Mouse (Mus musculus): ENCODE measurements around the gene Olfr1489. TPM values are rescaled to one million over a fixed set of nuclear protein-coding genes. Genes with fewer than 3 reads are reported as not detected.
"Not testable (repeated sequence)": the region's sequence is repeated elsewhere in the genome, so short reads cannot be mapped to it uniquely, and the experiment has no call there.

The Olfr1489 gene
- total RNA-seq (2015), result not detected in 2 replicates
- not detected in 2 replicates for total RNA-seq (2017)

GRCm38 (mm10) chr19:13631321-13631720 lies at the start of gene Olfr1489:
Gene Olfr1489 (plus strand): TSS chr19:13631621.
- no peak for ATAC-seq (ENCODE audit: poor library complexity, severe bottlenecking)

- no peak for ATAC-seq (ENCODE audit: poor library complexity, severe bottlenecking)
Measured at GRCm38 (mm10) chr19:13583211-13583610, 48.2 kb upstream of the Olfr1489 start, which contains the start of gene Olfr1484. Gene Olfr1484 (plus strand): TSS chr19:13583511.

GRCm38 (mm10) chr19:13617075-13617474 lies 14.3 kb upstream of the Olfr1489 start, which contains the start of gene Olfr1487:
Gene Olfr1487 (plus strand): TSS chr19:13617375.
- not testable (repeated sequence) for ATAC-seq (ENCODE audit: poor library complexity, severe bottlenecking)

GRCm38 (mm10) chr19:13650791-13651190 lies 19.4 kb downstream of the Olfr1489 start, which contains the start of gene Olfr1490:
Gene Olfr1490 (plus strand): TSS chr19:13651091.
- no peak for ATAC-seq (ENCODE audit: poor library complexity, severe bottlenecking)

Other genes starting within 250 kb of the Olfr1489 start
- not detected in 2 replicates for gene Olfr1469, start 223.8 kb upstream of the Olfr1489 start, total RNA-seq (2015)
- gene Olfr1469, start 223.8 kb upstream of the Olfr1489 start, total RNA-seq (2017), result not detected in 2 replicates
- gene Olfr1471, start 188.2 kb upstream of the Olfr1489 start, total RNA-seq (2015), result not detected in 2 replicates
- not detected in 2 replicates for gene Olfr1471, start 188.2 kb upstream of the Olfr1489 start, total RNA-seq (2017)
- not detected in 2 replicates for gene Olfr1472, start 175.5 kb upstream of the Olfr1489 start, total RNA-seq (2015)
- gene Olfr1472, start 175.5 kb upstream of the Olfr1489 start, total RNA-seq (2017), result not detected in 2 replicates
- not detected in 2 replicates for gene Olfr1474, start 162.1 kb upstream of the Olfr1489 start, total RNA-seq (2015)
- not detected in 2 replicates for gene Olfr1474, start 162.1 kb upstream of the Olfr1489 start, total RNA-seq (2017)
- not detected in 2 replicates for gene Olfr1475, start 151.4 kb upstream of the Olfr1489 start, total RNA-seq (2015)
- not detected in 2 replicates for gene Olfr1475, start 151.4 kb upstream of the Olfr1489 start, total RNA-seq (2017)
- not detected in 2 replicates for gene Olfr1477, start 131.1 kb upstream of the Olfr1489 start, total RNA-seq (2015)
- gene Olfr1477, start 131.1 kb upstream of the Olfr1489 start, total RNA-seq (2017), result not detected in 2 replicates
- gene Olfr1480, start 103.7 kb upstream of the Olfr1489 start, total RNA-seq (2015), result not detected in 2 replicates
- gene Olfr1480, start 103.7 kb upstream of the Olfr1489 start, total RNA-seq (2017), result not detected in 2 replicates
- gene Olfr1484, start 48.1 kb upstream of the Olfr1489 start, total RNA-seq (2015), result not detected in 2 replicates
- not detected in 2 replicates for gene Olfr1484, start 48.1 kb upstream of the Olfr1489 start, total RNA-seq (2017)
- not detected in 2 replicates for gene Olfr1487, start 14.2 kb upstream of the Olfr1489 start, total RNA-seq (2015)
- gene Olfr1487, start 14.2 kb upstream of the Olfr1489 start, total RNA-seq (2017), result not detected in 2 replicates
- gene Olfr1490, start 19.5 kb downstream of the Olfr1489 start, total RNA-seq (2015), result not detected in 2 replicates
- gene Olfr1490, start 19.5 kb downstream of the Olfr1489 start, total RNA-seq (2017), result not detected in 2 replicates
- not detected in 2 replicates for gene Olfr1491, start 65.6 kb downstream of the Olfr1489 start, total RNA-seq (2015)
- gene Olfr1491, start 65.6 kb downstream of the Olfr1489 start, total RNA-seq (2017), result not detected in 2 replicates
- not detected in 2 replicates for gene Olfr1493-ps1, start 91.7 kb downstream of the Olfr1489 start, total RNA-seq (2015)
- gene Olfr1493-ps1, start 91.7 kb downstream of the Olfr1489 start, total RNA-seq (2017), result not detected in 2 replicates
- gene Olfr1494, start 108.1 kb downstream of the Olfr1489 start, total RNA-seq (2015), result not detected in 2 replicates
- not detected in 2 replicates for gene Olfr1494, start 108.1 kb downstream of the Olfr1489 start, total RNA-seq (2017)
- gene Olfr1495, start 133.0 kb downstream of the Olfr1489 start, total RNA-seq (2015), result not detected in 2 replicates
- gene Olfr1495, start 133.0 kb downstream of the Olfr1489 start, total RNA-seq (2017), result not detected in 2 replicates
- not detected in 2 replicates for gene Olfr1496, start 146.3 kb downstream of the Olfr1489 start, total RNA-seq (2015)
- gene Olfr1496, start 146.3 kb downstream of the Olfr1489 start, total RNA-seq (2017), result not detected in 2 replicates
- not detected in 2 replicates for gene Olfr1497, start 166.6 kb downstream of the Olfr1489 start, total RNA-seq (2015)
- gene Olfr1497, start 166.6 kb downstream of the Olfr1489 start, total RNA-seq (2017), result not detected in 2 replicates
- gene Olfr1499, start 187.8 kb downstream of the Olfr1489 start, total RNA-seq (2015), result not detected in 2 replicates
- gene Olfr1499, start 187.8 kb downstream of the Olfr1489 start, total RNA-seq (2017), result not detected in 2 replicates
- not detected in 2 replicates for gene Olfr1500, start 198.9 kb downstream of the Olfr1489 start, total RNA-seq (2015)
- gene Olfr1500, start 198.9 kb downstream of the Olfr1489 start, total RNA-seq (2017), result not detected in 2 replicates
- gene Olfr1501, start 219.1 kb downstream of the Olfr1489 start, total RNA-seq (2015), result not detected in 2 replicates
- gene Olfr1501, start 219.1 kb downstream of the Olfr1489 start, total RNA-seq (2017), result not detected in 2 replicates
- not detected in 2 replicates for gene Olfr1502, start 230.2 kb downstream of the Olfr1489 start, total RNA-seq (2015)
- gene Olfr1502, start 230.2 kb downstream of the Olfr1489 start, total RNA-seq (2017), result not detected in 2 replicates

Data from megakaryocyte, adult 5-6 weeks (primary cell).